Mouse (Mus musculus) lung, embryonic 16.5 days (tissue): ENCODE data around the gene Ppm1d. TPM values are rescaled to one million over a fixed set of nuclear protein-coding genes. Genes with fewer than 3 reads are reported as not detected.
A peak's percentile ranks its signal among the peaks of the same experiment; 100 is the strongest.

Experiments
- ATAC-seq: fragments of 200-750 bp; cut with Nextera tagmentation; 2 replicates; pipeline ENCODE4 v1.8.0; 2017; ENCODE audit warnings: low read depth, mild to moderate bottlenecking, moderate library complexity
- H3K27ac ChIP-seq: fragments of 300-500 bp; sonication (generic); 2 replicates; pipeline ENCODE4 v1.5.1; 2014; ENCODE audit warnings: mild to moderate bottlenecking, control low read depth, low read length
- H3K27me3 ChIP-seq: fragments of 300-500 bp; sonication (generic); 2 replicates; pipeline ENCODE4 v1.6.1; 2014; ENCODE audit warnings: low read depth, low read length, mixed read lengths; ENCODE audit not compliant: control insufficient read depth, insufficient read depth
- H3K36me3 ChIP-seq: fragments of 300-500 bp; sonication (generic); 2 replicates; pipeline ENCODE4 v1.6.1; 2014; ENCODE audit warnings: low read length; ENCODE audit not compliant: control insufficient read depth, insufficient read depth
- H3K4me1 ChIP-seq: fragments of 300-500 bp; sonication (generic); replicated peaks from 2 replicates; pipeline ENCODE4 v1.6.1; 2014; ENCODE audit warnings: low read length, mixed read lengths; ENCODE audit not compliant: control insufficient read depth, insufficient read depth
- H3K4me2 ChIP-seq: fragments of 300-500 bp; sonication (generic); 2 replicates; pipeline ENCODE4 v1.6.1; 2014; ENCODE audit warnings: low read depth, low read length, control low read depth
- H3K4me3 ChIP-seq: fragments of 300-500 bp; sonication (generic); 2 replicates; pipeline ENCODE4 v1.5.1; 2014; ENCODE audit warnings: mild to moderate bottlenecking, low read length, control low read depth
- H3K9ac ChIP-seq: fragments of 300-500 bp; sonication (generic); 2 replicates; pipeline ENCODE4 v1.6.1; 2014; ENCODE audit warnings: low read length, control low read depth
- H3K9me3 ChIP-seq: fragments of 300-500 bp; sonication (generic); 2 replicates; pipeline ENCODE4 v1.6.1; 2016; ENCODE audit warnings: low read length; ENCODE audit not compliant: control insufficient read depth
- WGBS: fragments of 180-500 bp; shearing (Covaris S2); extraction: QIAGEN DNeasy Blood & Tissue Kit; methylation state at CpG from one replicate; pipeline ENCODE4 v1.1.7; 2014; 5-methylcytosine and 5-hydroxymethylcytosine counted together
- polyA plus RNA-seq: library from polyadenylated mRNA; unstranded; fragments of >200 nt; fragmentation: Nextera tagmentation; extraction: Ambion mirVana; gene quantifications from 2 replicates; pipeline ENCODE4 v1.2.1, GENCODE M21; 2015

Ppm1d gene
- polyA plus RNA-seq, 1 experiment from 2014 or later: 15.9 TPM

- Histone ChIP-seq H3K27me3 (no peaks in the 10 kb centered on the region), H3K9ac (peak overlapping the region; percentile 33), H3K27ac (peak overlapping the region; percentile 77), H3K4me2 (no peak overlapping the region), H3K4me1 (peaks cover 19% of the 10 kb centered on the region), H3K9me3 (no peaks in the 10 kb centered on the region), H3K36me3 (no peaks in the 10 kb centered on the region), H3K4me3 (no peak overlapping the region)
- WGBS: 57% methylated on average over 12 of the region's 12 CpGs
- peak; percentile 60; the same call in 1 of the 2 replicates for ATAC-seq
Measured at GRCm38 (mm10) chr11:85392179-85392863, 81.3 kb downstream of the Ppm1d start.

- Histone ChIP-seq H3K4me3 (no peak overlapping the region), H3K27me3 (no peaks in the 10 kb centered on the region), H3K4me2 (no peak overlapping the region), H3K27ac (peak overlapping the region; percentile 77), H3K36me3 (no peaks in the 10 kb centered on the region), H3K9me3 (no peaks in the 10 kb centered on the region), H3K4me1 (peaks cover 19% of the 10 kb centered on the region), H3K9ac (peak overlapping the region; percentile 33)
- WGBS: 54% methylated on average over 9 of the region's 9 CpGs
- no peak for ATAC-seq
Measured at GRCm38 (mm10) chr11:85392864-85393220, 81.8 kb downstream of the Ppm1d start.

GRCm38 (mm10) chr11:85393990-85394389 is 82.9 kb downstream of the Ppm1d start:
- no peak overlapping the region for H3K4me2 ChIP-seq
- H3K9ac ChIP-seq: no peak overlapping the region
- H3K9me3 ChIP-seq: no peaks in the 10 kb centered on the region
- 31% methylated on average over 3 of the region's 3 CpGs for WGBS
- peaks cover 17% of the 10 kb centered on the region for H3K4me1 ChIP-seq
- peak overlapping the region; percentile 48 for H3K27ac ChIP-seq
- H3K27me3 ChIP-seq: no peaks in the 10 kb centered on the region
- no peaks in the 10 kb centered on the region for H3K36me3 ChIP-seq
- peak; percentile 72; the same call in 1 of the 2 replicates for ATAC-seq
- no peak overlapping the region for H3K4me3 ChIP-seq

- Histone ChIP-seq H3K4me2 (no peak overlapping the region), H3K36me3 (no peaks in the 10 kb centered on the region), H3K27ac (peak overlapping the region; percentile 23; the same call in 1 of the 2 replicates), H3K9me3 (no peaks in the 10 kb centered on the region), H3K4me3 (no peak overlapping the region), H3K9ac (no peak overlapping the region), H3K4me1 (peaks cover 13% of the 10 kb centered on the region), H3K27me3 (no peaks in the 10 kb centered on the region)
- WGBS: 69% methylated on average over 7 of the region's 7 CpGs
- no peak for ATAC-seq
Measured at GRCm38 (mm10) chr11:85395361-85395760, 84.3 kb downstream of the Ppm1d start.

Other genes starting within 250 kb of the Ppm1d start
- 3.5 and 5.9 TPM in 2 replicates for gene Usp32, start 171.1 kb upstream of the Ppm1d start, polyA plus RNA-seq
- gene 1700125H20Rik, start 140.8 kb upstream of the Ppm1d start, polyA plus RNA-seq: 0.44 TPM in 1 of 2 replicates, not detected in the other
- gene Appbp2, start 76.1 kb upstream of the Ppm1d start, polyA plus RNA-seq: 38.9 and 39.0 TPM in 2 replicates
- 38.4 and 40.0 TPM in 2 replicates for gene Bcas3, start 41.9 kb downstream of the Ppm1d start, polyA plus RNA-seq